Mouse (Mus musculus): ENCODE data around the gene Timm8b. TPM values are rescaled to one million over a fixed set of nuclear protein-coding genes. Genes with fewer than 3 reads are reported as not detected.
A peak's percentile ranks its signal among the peaks of the same experiment; 100 is the strongest.

The Timm8b gene
- polyA plus RNA-seq (2016; fragmentation: Nextera tagmentation; extraction: Ambion mirVana) = 288 and 294 TPM in 2 replicates

DNA sequence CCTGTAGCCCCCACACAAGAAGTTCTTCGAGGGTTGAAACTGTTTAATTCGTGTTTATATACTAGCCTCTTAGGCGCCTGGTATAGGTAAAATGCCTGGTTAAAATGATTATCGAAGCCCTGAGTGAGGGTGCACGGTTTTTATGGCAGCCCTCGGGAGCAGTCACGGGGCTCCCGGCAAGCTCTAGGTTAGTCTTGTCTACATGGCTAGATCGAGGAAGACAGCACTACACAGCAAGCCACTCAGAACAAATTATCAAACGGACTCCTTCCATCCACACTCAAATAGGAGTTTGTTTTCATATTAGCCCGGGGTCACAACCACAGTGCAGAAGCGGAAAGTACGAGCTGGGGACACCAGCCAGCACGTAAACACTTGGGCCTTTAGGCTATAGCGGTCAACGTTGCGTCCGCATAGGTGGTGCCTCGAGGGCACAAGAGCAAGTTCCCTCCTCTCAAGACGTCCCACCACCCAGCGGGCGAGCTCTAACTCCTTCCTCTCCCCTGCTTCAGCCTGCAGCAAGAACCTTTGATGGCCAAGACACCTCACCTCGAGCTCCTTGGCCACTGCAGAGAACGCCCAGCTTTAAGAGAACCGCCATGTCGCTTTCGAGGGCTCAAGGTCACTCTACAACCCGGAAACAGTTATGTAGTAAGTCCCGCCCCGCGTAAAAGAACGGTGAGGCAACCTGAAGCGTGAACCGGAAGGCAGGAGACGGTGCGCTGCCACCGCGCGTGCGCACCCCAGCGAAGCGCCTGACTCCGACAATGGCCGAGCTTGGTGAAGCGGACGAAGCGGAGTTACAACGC, at the start of gene Timm8b, which contains the start of gene Sdhd:
TSS of gene Timm8b (plus strand) at position 722 of the 809 bp plus-strand sequence.
TSS of gene Sdhd (minus strand) at position 624 of the 809 bp plus-strand sequence.
- WGBS = under 1% methylated on average over 48 of the region's 48 CpGs
- DNase-seq (ENCODE audit: low spot score) = peak; percentile 98
- no peaks in the 10 kb centered on the region for H3K27me3 ChIP-seq (ENCODE audit: insufficient read depth, poor library complexity, severe bottlenecking)
- no peaks in the 10 kb centered on the region for H3K9me3 ChIP-seq
- peak within 1 kb of the TSS; percentile 89 for H3K27ac ChIP-seq
- H3K4me1 ChIP-seq = peaks cover 25% of the 10 kb centered on the region
- peaks cover 52% of the 10 kb centered on the region for H3K36me3 ChIP-seq
- H3K4me3 ChIP-seq = peak within 1 kb of the TSS; percentile 68

- Histone ChIP-seq H3K9me3 (no peaks in the 10 kb centered on the region), H3K36me3 (no peaks in the 10 kb centered on the region), H3K27me3 (ENCODE audit: insufficient read depth, poor library complexity, severe bottlenecking) (no peaks in the 10 kb centered on the region), H3K4me3 (peak within 1 kb of the TSS; percentile 27; the same call in 1 of the 2 replicates), H3K27ac (0 out of 2 replicates have a peak within 1 kb of the TSS, but pooled peaks have one; percentile 42), H3K4me1 (peaks cover 13% of the 10 kb centered on the region; the same call in 1 of the 2 replicates)
- 20% methylated on average over 12 of the region's 12 CpGs for WGBS
- no peak for DNase-seq (ENCODE audit: low spot score)
Measured at GRCm38 (mm10) chr9:50554241-50555093, 49.2 kb upstream of the Timm8b start, which contains the start of gene Il18. Gene Il18, plus strand, starts transcription at chr9:50554827.

DNA sequence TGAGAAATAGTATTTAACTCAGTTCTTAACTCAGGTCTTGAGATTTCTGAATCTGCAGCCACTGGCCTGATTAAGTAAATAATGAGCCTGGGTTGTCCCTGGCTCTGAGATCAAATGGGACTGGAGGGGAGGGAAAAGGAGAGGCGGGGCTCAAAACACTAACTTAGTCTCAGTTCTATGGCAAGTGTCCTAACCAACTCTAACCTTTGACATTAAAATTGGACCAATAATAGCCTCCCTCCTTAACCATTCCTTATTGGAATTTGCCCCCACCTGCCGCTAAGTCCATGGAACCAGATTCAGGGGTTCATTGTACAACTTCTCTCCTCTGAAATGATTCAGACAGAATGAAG, 48.6 kb upstream of the Timm8b start, which contains the start of gene Bco2:
TSS of gene Bco2 (minus strand) at position 88 of the 353 bp plus-strand sequence.
- no peak for DNase-seq (ENCODE audit: low spot score)
- Histone ChIP-seq H3K27ac (0 out of 2 replicates have a peak within 1 kb of the TSS, but pooled peaks have one; percentile 42), H3K36me3 (no peaks in the 10 kb centered on the region), H3K27me3 (ENCODE audit: insufficient read depth, poor library complexity, severe bottlenecking) (no peaks in the 10 kb centered on the region), H3K9me3 (no peaks in the 10 kb centered on the region), H3K4me3 (peak within 1 kb of the TSS; percentile 27; the same call in 1 of the 2 replicates), H3K4me1 (peaks cover 13% of the 10 kb centered on the region; the same call in 1 of the 2 replicates)
- WGBS = 32% methylated on average over 2 of the region's 2 CpGs

- H3K36me3 ChIP-seq = no peaks in the 10 kb centered on the region
- no peaks in the 10 kb centered on the region for H3K4me1 ChIP-seq
- H3K4me3 ChIP-seq = no peak within 1 kb of the TSS
- no peak within 1 kb of the TSS for H3K27ac ChIP-seq
- DNase-seq (ENCODE audit: low spot score) = no peak
- no peaks in the 10 kb centered on the region for H3K9me3 ChIP-seq
- 74% methylated on average over 38 of the region's 38 CpGs for WGBS
- no peaks in the 10 kb centered on the region for H3K27me3 ChIP-seq (ENCODE audit: insufficient read depth, poor library complexity, severe bottlenecking)
Measured at GRCm38 (mm10) chr9:50561145-50561917, 42.4 kb upstream of the Timm8b start, which contains the start of gene Tex12. Gene Tex12, minus strand, starts transcription at chr9:50561325.

GRCm38 (mm10) chr9:50561918-50562360, 41.8 kb upstream of the Timm8b start:
- H3K27ac ChIP-seq = no peak overlapping the region
- no peaks in the 10 kb centered on the region for H3K9me3 ChIP-seq
- no peak overlapping the region for H3K4me3 ChIP-seq
- no peak for DNase-seq (ENCODE audit: low spot score)
- H3K27me3 ChIP-seq (ENCODE audit: insufficient read depth, poor library complexity, severe bottlenecking) = no peaks in the 10 kb centered on the region
- 84% methylated on average over 2 of the region's 2 CpGs for WGBS
- no peaks in the 10 kb centered on the region for H3K4me1 ChIP-seq
- H3K36me3 ChIP-seq = no peaks in the 10 kb centered on the region

- H3K4me3 ChIP-seq = no peak overlapping the region
- H3K27me3 ChIP-seq (ENCODE audit: insufficient read depth, poor library complexity, severe bottlenecking) = no peaks in the 10 kb centered on the region
- H3K9me3 ChIP-seq = no peaks in the 10 kb centered on the region
- H3K4me1 ChIP-seq = no peaks in the 10 kb centered on the region
- no peak overlapping the region for H3K27ac ChIP-seq
- H3K36me3 ChIP-seq = no peaks in the 10 kb centered on the region
- WGBS = 72% methylated on average over 7 of the region's 7 CpGs
- DNase-seq (ENCODE audit: low spot score) = no peak
Measured at GRCm38 (mm10) chr9:50565173-50565572, 38.5 kb upstream of the Timm8b start.

GRCm38 (mm10) chr9:50565940-50566339, 37.8 kb upstream of the Timm8b start:
- H3K4me3 ChIP-seq = no peak overlapping the region
- DNase-seq (ENCODE audit: low spot score) = no peak
- WGBS = 35% methylated on average over 4 of the region's 4 CpGs
- H3K4me1 ChIP-seq = no peaks in the 10 kb centered on the region
- no peak overlapping the region for H3K27ac ChIP-seq
- H3K27me3 ChIP-seq (ENCODE audit: insufficient read depth, poor library complexity, severe bottlenecking) = no peaks in the 10 kb centered on the region
- no peaks in the 10 kb centered on the region for H3K9me3 ChIP-seq
- H3K36me3 ChIP-seq = no peaks in the 10 kb centered on the region

- H3K36me3 ChIP-seq = no peaks in the 10 kb centered on the region
- DNase-seq (ENCODE audit: low spot score) = no peak
- H3K4me3 ChIP-seq = no peak overlapping the region
- no peak overlapping the region for H3K27ac ChIP-seq
- H3K4me1 ChIP-seq = no peaks in the 10 kb centered on the region
- 81% methylated on average over 4 of the region's 4 CpGs for WGBS
- H3K9me3 ChIP-seq = no peaks in the 10 kb centered on the region
- H3K27me3 ChIP-seq (ENCODE audit: insufficient read depth, poor library complexity, severe bottlenecking) = no peaks in the 10 kb centered on the region
Measured at GRCm38 (mm10) chr9:50567372-50567771, 36.3 kb upstream of the Timm8b start.

GRCm38 (mm10) chr9:50567881-50568280, 35.8 kb upstream of the Timm8b start:
- 65% methylated on average over 2 of the region's 2 CpGs for WGBS

DNA sequence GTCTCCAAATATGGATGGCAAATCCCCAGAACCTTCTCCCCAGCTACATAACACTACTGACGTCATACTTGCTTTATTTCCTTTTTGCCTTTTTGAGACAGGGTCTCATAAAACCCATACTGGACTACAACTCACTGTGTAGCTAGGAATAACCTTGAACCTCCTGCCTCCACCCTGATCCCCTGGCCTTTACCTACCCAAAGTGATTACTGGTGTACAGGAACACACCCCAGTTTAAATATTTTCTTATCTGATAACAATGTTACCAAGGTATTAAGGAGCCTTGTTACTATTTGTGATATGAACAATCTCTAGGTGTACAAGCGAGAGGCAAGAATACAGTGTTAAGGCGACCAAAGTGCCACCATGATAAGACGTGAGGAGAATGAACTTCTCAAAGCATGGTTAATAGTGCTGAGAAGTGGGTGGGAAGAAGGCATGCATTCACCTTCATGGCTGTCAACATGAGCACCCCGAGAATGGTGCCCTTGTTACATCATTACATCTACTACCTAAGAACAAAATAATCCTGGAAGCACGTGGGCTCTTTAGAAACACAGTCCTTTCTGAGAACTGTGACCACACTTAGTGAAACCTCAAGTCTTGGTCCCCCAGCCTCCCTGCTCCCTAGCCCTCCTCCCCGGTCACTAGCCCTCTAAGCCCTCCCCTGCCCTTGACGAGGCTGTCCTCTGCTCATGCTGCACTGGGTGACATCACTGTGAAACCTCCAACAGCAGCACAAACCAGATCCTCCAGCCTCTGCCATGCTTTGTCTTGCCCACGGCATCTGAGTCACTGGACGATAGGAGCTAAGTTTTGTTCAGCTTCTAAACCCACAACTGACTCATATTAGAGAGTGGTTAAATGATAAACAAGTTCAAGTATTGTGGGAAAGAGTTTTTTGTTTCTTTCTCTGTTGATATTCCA, 33.8 kb upstream of the Timm8b start:
- Histone ChIP-seq H3K4me1 (no peaks in the 10 kb centered on the region), H3K36me3 (no peaks in the 10 kb centered on the region), H3K4me3 (no peak overlapping the region), H3K27me3 (ENCODE audit: insufficient read depth, poor library complexity, severe bottlenecking) (no peaks in the 10 kb centered on the region), H3K27ac (no peak overlapping the region), H3K9me3 (no peaks in the 10 kb centered on the region)
- 63% methylated on average over 10 of the region's 10 CpGs for WGBS
- DNase-seq (ENCODE audit: low spot score) = no peak

More at GRCm38 (mm10) chr9:50567881-50568280, 35.8 kb upstream of the Timm8b start:
- no peak for DNase-seq (ENCODE audit: low spot score)
- Histone ChIP-seq H3K36me3 (no peaks in the 10 kb centered on the region), H3K4me1 (no peaks in the 10 kb centered on the region), H3K27ac (no peak overlapping the region), H3K9me3 (no peaks in the 10 kb centered on the region), H3K4me3 (no peak overlapping the region), H3K27me3 (ENCODE audit: insufficient read depth, poor library complexity, severe bottlenecking) (no peaks in the 10 kb centered on the region)

DNA sequence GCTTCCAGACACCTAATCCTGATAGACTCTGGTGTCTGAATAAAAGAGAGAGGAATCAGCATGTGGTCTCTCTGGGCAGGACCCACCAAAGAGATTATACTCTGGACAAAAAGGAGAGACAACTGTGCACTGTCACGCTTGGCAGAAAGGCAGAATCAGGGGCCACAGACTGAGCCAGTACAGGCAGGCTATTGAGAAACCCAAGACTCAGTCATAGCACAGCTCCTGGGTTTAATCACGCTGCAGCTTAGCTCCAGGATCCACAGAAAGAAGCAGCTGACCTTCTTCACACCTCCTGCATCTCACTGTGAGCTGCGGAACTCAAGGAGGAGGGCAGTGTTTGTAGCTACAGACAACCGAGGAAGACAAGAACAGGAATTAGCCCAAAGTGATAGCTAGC, 23.3 kb upstream of the Timm8b start:
- no peaks in the 10 kb centered on the region for H3K27me3 ChIP-seq (ENCODE audit: insufficient read depth, poor library complexity, severe bottlenecking)
- WGBS = 30% methylated on average over 4 of the region's 4 CpGs
- H3K36me3 ChIP-seq = no peaks in the 10 kb centered on the region
- H3K27ac ChIP-seq = no peak overlapping the region
- no peaks in the 10 kb centered on the region for H3K4me1 ChIP-seq
- no peak overlapping the region for H3K4me3 ChIP-seq
- no peaks in the 10 kb centered on the region for H3K9me3 ChIP-seq
- no peak for DNase-seq (ENCODE audit: low spot score)
